Mouse (Mus musculus) limb, embryonic 11.5 days (tissue): ENCODE results near the gene Slc7a11. TPM values are rescaled to one million over a fixed set of nuclear protein-coding genes. Genes with fewer than 3 reads are reported as not detected.

Source experiments
- ATAC-seq: fragments of 200-750 bp; cut with Nextera tagmentation; 2 replicates; pipeline ENCODE4 v1.8.0; 2017; ENCODE audit warnings: low read depth; ENCODE audit not compliant: insufficient number of reproducible peaks, low FRiP score, low TSS enrichment
- DNase-seq: peaks from one replicate; pipeline ENCODE4 v3.0.0-alpha.2; 2015; ENCODE audit warnings: low spot score
- H3K27ac ChIP-seq: fragments of 300-500 bp; sonication (generic); replicated peaks from 2 replicates; pipeline ENCODE4 v1.5.1; 2014; ENCODE audit warnings: low read depth, mild to moderate bottlenecking, low read length
- H3K27me3 ChIP-seq: fragments of 300-500 bp; sonication (generic); 2 replicates; pipeline ENCODE4 v1.6.1; 2014; ENCODE audit warnings: mild to moderate bottlenecking, low read length, mixed read lengths; ENCODE audit not compliant: control insufficient read depth, insufficient read depth
- H3K36me3 ChIP-seq: fragments of 300-500 bp; sonication (generic); 2 replicates; pipeline ENCODE4 v1.6.1; 2014; ENCODE audit warnings: mild to moderate bottlenecking, low read length, moderate library complexity, mixed read lengths; ENCODE audit not compliant: control insufficient read depth, insufficient read depth
- H3K4me1 ChIP-seq: fragments of 300-500 bp; sonication (generic); 2 replicates; pipeline ENCODE4 v1.6.1; 2014; ENCODE audit warnings: low read length, mixed read lengths; ENCODE audit not compliant: control insufficient read depth, insufficient read depth
- H3K4me2 ChIP-seq: fragments of 300-500 bp; sonication (generic); 2 replicates; pipeline ENCODE4 v1.6.1; 2014; ENCODE audit warnings: low read depth, mild to moderate bottlenecking, moderate library complexity; ENCODE audit not compliant: severe bottlenecking
- H3K4me3 ChIP-seq: fragments of 300-500 bp; sonication (generic); 2 replicates; pipeline ENCODE4 v1.5.1; 2014; ENCODE audit warnings: low read depth, low read length
- H3K9ac ChIP-seq: fragments of 300-500 bp; sonication (generic); 2 replicates; pipeline ENCODE4 v1.6.1; 2014; ENCODE audit warnings: mild to moderate bottlenecking, low read length
- H3K9me3 ChIP-seq: fragments of 300-500 bp; sonication (generic); 2 replicates; pipeline ENCODE4 v1.6.1; 2016; ENCODE audit warnings: low read length; ENCODE audit not compliant: control insufficient read depth
- WGBS: fragments of 180-500 bp; shearing (Covaris S2); extraction: QIAGEN DNeasy Blood & Tissue Kit; methylation state at CpG from one replicate; pipeline ENCODE4 v1.1.7; 2014; 5-methylcytosine and 5-hydroxymethylcytosine counted together
- polyA plus RNA-seq: library from polyadenylated mRNA; unstranded; fragments of >200 nt; fragmentation: Nextera tagmentation; extraction: Ambion mirVana; gene quantifications from 2 replicates; pipeline ENCODE4 v1.2.1, GENCODE M21; 2014

Slc7a11 gene
- polyA plus RNA-seq, 1 experiment from 2014 or later, result 4.4 TPM

- ATAC-seq (no peak), DNase-seq (no peak)
- no peak overlapping the region for H3K4me3 ChIP-seq
- 31% methylated on average over 2 of the region's 2 CpGs for WGBS
- H3K9ac ChIP-seq, result no peak overlapping the region
- H3K4me2 ChIP-seq, result no peak overlapping the region
- H3K4me1 ChIP-seq, result no peaks in the 10 kb centered on the region
- no peaks in the 10 kb centered on the region for H3K27me3 ChIP-seq
- H3K36me3 ChIP-seq, result no peaks in the 10 kb centered on the region
- no peak overlapping the region for H3K27ac ChIP-seq
- H3K9me3 ChIP-seq, result no peaks in the 10 kb centered on the region; the same call in 1 of the 2 replicates
Observed at GRCm38 (mm10) chr3:49946845-49947244, 496.6 kb downstream of the Slc7a11 start.

- no peak for ATAC-seq
Observed at GRCm38 (mm10) chr3:49944783-49945182, 498.6 kb downstream of the Slc7a11 start.

GRCm38 (mm10) chr3:49937611-49938010, 505.8 kb downstream of the Slc7a11 start:
- DNase-seq (no peak), ATAC-seq (no peak)
- no peaks in the 10 kb centered on the region for H3K36me3 ChIP-seq
- no peak overlapping the region for H3K27ac ChIP-seq
- H3K4me1 ChIP-seq, result no peaks in the 10 kb centered on the region
- H3K9me3 ChIP-seq, result no peaks in the 10 kb centered on the region
- WGBS, result 86% methylated on average over 2 of the region's 2 CpGs
- no peaks in the 10 kb centered on the region for H3K27me3 ChIP-seq
- H3K4me3 ChIP-seq, result no peak overlapping the region
- H3K9ac ChIP-seq, result no peak overlapping the region
- H3K4me2 ChIP-seq, result no peak overlapping the region

More at GRCm38 (mm10) chr3:49944783-49945182, 498.6 kb downstream of the Slc7a11 start:
- H3K9me3 ChIP-seq, result no peaks in the 10 kb centered on the region
- no peak overlapping the region for H3K27ac ChIP-seq
- H3K9ac ChIP-seq, result no peak overlapping the region
- no peak overlapping the region for H3K4me2 ChIP-seq
- H3K27me3 ChIP-seq, result no peaks in the 10 kb centered on the region
- WGBS, result 40% methylated on average over 5 of the region's 5 CpGs
- H3K4me1 ChIP-seq, result no peaks in the 10 kb centered on the region
- H3K4me3 ChIP-seq, result no peak overlapping the region
- no peaks in the 10 kb centered on the region for H3K36me3 ChIP-seq
- DNase-seq, result no peak

GRCm38 (mm10) chr3:49929496-49929895, 513.9 kb downstream of the Slc7a11 start:
- H3K4me3 ChIP-seq, result no peak overlapping the region
- no peaks in the 10 kb centered on the region for H3K36me3 ChIP-seq
- no peaks in the 10 kb centered on the region for H3K9me3 ChIP-seq
- peaks cover 7% of the 10 kb centered on the region; the same call in 1 of the 2 replicates for H3K4me1 ChIP-seq
- no peak for DNase-seq
- no peak overlapping the region for H3K9ac ChIP-seq
- H3K27me3 ChIP-seq, result no peaks in the 10 kb centered on the region
- no peak overlapping the region for H3K27ac ChIP-seq
- H3K4me2 ChIP-seq, result no peak overlapping the region
- ATAC-seq, result no peak

GRCm38 (mm10) chr3:49928509-49929263, 514.7 kb downstream of the Slc7a11 start:
- Histone ChIP-seq H3K27me3 (no peaks in the 10 kb centered on the region), H3K9ac (no peak overlapping the region), H3K36me3 (no peaks in the 10 kb centered on the region), H3K4me2 (no peak overlapping the region), H3K9me3 (no peaks in the 10 kb centered on the region), H3K4me3 (no peak overlapping the region), H3K27ac (peak overlapping the region; percentile 77), H3K4me1 (peaks cover 7% of the 10 kb centered on the region; the same call in 1 of the 2 replicates)
- 9% methylated on average over 4 of the region's 4 CpGs for WGBS
- ATAC-seq, result peak; percentile 92
- DNase-seq, result peak; percentile 62

GRCm38 (mm10) chr3:49913929-49914328, 529.5 kb downstream of the Slc7a11 start:
- no peak for ATAC-seq
- no peaks in the 10 kb centered on the region for H3K27me3 ChIP-seq
- H3K4me1 ChIP-seq, result no peaks in the 10 kb centered on the region
- no peak overlapping the region for H3K27ac ChIP-seq
- no peaks in the 10 kb centered on the region for H3K9me3 ChIP-seq
- no peak overlapping the region for H3K4me2 ChIP-seq
- no peak overlapping the region for H3K4me3 ChIP-seq
- no peak for DNase-seq
- H3K36me3 ChIP-seq, result no peaks in the 10 kb centered on the region
- WGBS, result 85% methylated on average over 2 of the region's 2 CpGs
- no peak overlapping the region for H3K9ac ChIP-seq

GRCm38 (mm10) chr3:49910922-49911321, 532.5 kb downstream of the Slc7a11 start:
- Histone ChIP-seq H3K4me3 (no peak overlapping the region), H3K4me1 (peaks cover 4% of the 10 kb centered on the region; the same call in 1 of the 2 replicates), H3K27me3 (no peaks in the 10 kb centered on the region), H3K9ac (no peak overlapping the region), H3K36me3 (no peaks in the 10 kb centered on the region), H3K4me2 (no peak overlapping the region), H3K9me3 (no peaks in the 10 kb centered on the region), H3K27ac (no peak overlapping the region)
- ATAC-seq (no peak), DNase-seq (no peak)
- WGBS, result 51% methylated on average over 1 of the region's 1 CpGs

GRCm38 (mm10) chr3:49908426-49909341, 534.7 kb downstream of the Slc7a11 start:
- DNase-seq (peak; percentile 77), ATAC-seq (peak; percentile 80)
- H3K36me3 ChIP-seq, result no peaks in the 10 kb centered on the region
- H3K4me3 ChIP-seq, result no peak overlapping the region
- no peaks in the 10 kb centered on the region for H3K9me3 ChIP-seq
- H3K4me1 ChIP-seq, result peaks cover 4% of the 10 kb centered on the region; the same call in 1 of the 2 replicates
- WGBS, result 22% methylated on average over 12 of the region's 12 CpGs
- no peak overlapping the region for H3K9ac ChIP-seq
- H3K27ac ChIP-seq, result peak overlapping the region; percentile 68
- no peaks in the 10 kb centered on the region for H3K27me3 ChIP-seq
- H3K4me2 ChIP-seq, result no peak overlapping the region
